Mouse (Mus musculus) E14TG2a.4 (cell line): ENCODE data around the gene Nid2.

Experiments
- CTCF ChIP-seq: conservative IDR thresholded peaks from 2 replicates; pipeline ENCODE4 v1.5.1; 2014; ENCODE audit warnings: low read length
- NANOG ChIP-seq: IDR thresholded peaks from 2 replicates; pipeline ENCODE4 v1.6.1; 2014; ENCODE audit warnings: borderline replicate concordance, low read length, mixed read lengths
- POU5F1 ChIP-seq: IDR thresholded peaks from 2 replicates; pipeline ENCODE4 v1.6.1; 2014; ENCODE audit warnings: low read length, borderline replicate concordance

GRCm38 (mm10) chr14:19706997-19707396 is 44.1 kb upstream of the Nid2 start:
- TF ChIP-seq CTCF (no peak), NANOG (no peak), POU5F1 (no peak)
